Mouse (Mus musculus) ES-Bruce4 (cell line): ENCODE measurements around the gene Yjefn3.

ENCODE experiments used
- CTCF ChIP-seq: IDR thresholded peaks from one replicate; pipeline ENCODE4 v1.8.1; 2011; ENCODE audit warnings: low read depth, low read length
- EP300 ChIP-seq: IDR thresholded peaks from 2 replicates; pipeline ENCODE4 v1.6.1; 2011; ENCODE audit warnings: low read depth, low read length; ENCODE audit not compliant: insufficient read depth
- POLR2A ChIP-seq: IDR thresholded peaks from one replicate; pipeline ENCODE4 v1.8.1; 2011; ENCODE audit warnings: low read length; ENCODE audit not compliant: insufficient read depth

GRCm38 (mm10) chr8:69876967-69877366, 25.5 kb downstream of the Yjefn3 start:
- TF ChIP-seq EP300 (no peak), CTCF (no peak), POLR2A (no peak)
